ENCODE assay signal across 8 mouse cellular contexts in genomic region chrX:9271947-9272459, GRCm38 (mm10). TPM values are rescaled to one million over a fixed set of nuclear protein-coding genes. Genes with fewer than 3 reads are reported as not detected.
DNase-seq lines count a peak whose midpoint lies in the region; ATAC-seq and TF ChIP-seq lines count a peak whose summit lies in the region.

No protein-coding gene starts in this region.

- no peaks in the 10 kb centered on the region for H3K9me3 ChIP-seq in neural tube, embryonic 11.5 days (ENCODE audit: control insufficient read depth, low read length)
- no peaks in the 10 kb centered on the region for H3K9me3 ChIP-seq in limb, embryonic 14.5 days (ENCODE audit: control insufficient read depth, low read length)
- H3K9me3 ChIP-seq in stomach, embryonic 15.5 days, result no peaks in the 10 kb centered on the region

- no peak for TF ChIP-seq CTCF in cerebellum, adult 2 months (IDR thresholded peaks at IDR 0.05; ENCODE audit: borderline replicate concordance, insufficient read depth, low read depth, low read length)

- H3K36me3 ChIP-seq in neural tube, embryonic 11.5 days (ENCODE audit: control insufficient read depth, insufficient read depth, low read length), result no peaks in the 10 kb centered on the region
- no peaks in the 10 kb centered on the region for H3K36me3 ChIP-seq in limb, embryonic 14.5 days (ENCODE audit: control insufficient read depth, insufficient read depth, low read length)
- no peaks in the 10 kb centered on the region for H3K36me3 ChIP-seq in stomach, embryonic 15.5 days

- TF ChIP-seq POLR2A in cerebellum, adult 2 months (IDR thresholded peaks at IDR 0.05; ENCODE audit: borderline replicate concordance, insufficient read depth, low read length), result no peak
- TF ChIP-seq POLR2A in limb, embryonic 14.5 days (IDR thresholded peaks at IDR 0.05; ENCODE audit: borderline replicate concordance, extremely low read depth, insufficient read depth, insufficient read length), result no peak

- H3K27ac ChIP-seq in cerebellum, adult 2 months (ENCODE audit: insufficient read depth, low read length), result peak overlapping the region; percentile 91
- H3K27ac ChIP-seq in neural tube, embryonic 11.5 days (ENCODE audit: low read depth, low read length), result no peak overlapping the region
- no peak overlapping the region for H3K27ac ChIP-seq in limb, embryonic 14.5 days (replicated peaks; ENCODE audit: low read depth, low read length)
- H3K27ac ChIP-seq in stomach, embryonic 15.5 days, result no peak overlapping the region; the same call in 1 of the 2 replicates

- 18% methylated on average over 8 of the region's 8 CpGs for WGBS in cerebellum, adult 2 months
- WGBS in neural tube, embryonic 11.5 days, result 28% methylated on average over 8 of the region's 8 CpGs
- WGBS in limb, embryonic 14.5 days, result 27% methylated on average over 8 of the region's 8 CpGs
- 14% methylated on average over 8 of the region's 8 CpGs for WGBS in stomach, embryonic 15.5 days

- ATAC-seq in neural tube, embryonic 11.5 days (ENCODE audit: insufficient read depth, low FRiP score, low TSS enrichment), result no peak
- no peak for ATAC-seq in limb, embryonic 14.5 days (ENCODE audit: low FRiP score, low read depth)
- ATAC-seq in stomach, embryonic 15.5 days (ENCODE audit: insufficient read depth, low FRiP score, low read depth), result 0 out of 2 replicates have a peak, but pooled peaks have one; percentile 20

- H3K27me3 ChIP-seq in cerebellum, adult 2 months (ENCODE audit: control insufficient read depth, insufficient read depth, low read length), result no peaks in the 10 kb centered on the region
- H3K27me3 ChIP-seq in neural tube, embryonic 11.5 days (ENCODE audit: control insufficient read depth, insufficient read depth, low read length), result no peaks in the 10 kb centered on the region
- no peaks in the 10 kb centered on the region; the same call in 1 of the 2 replicates for H3K27me3 ChIP-seq in limb, embryonic 14.5 days (ENCODE audit: control insufficient read depth, insufficient read depth, low read length)
- H3K27me3 ChIP-seq in stomach, embryonic 15.5 days (replicated peaks), result no peaks in the 10 kb centered on the region

- peaks cover 5% of the 10 kb centered on the region; the same call in 1 of the 2 replicates for H3K4me1 ChIP-seq in cerebellum, adult 2 months (ENCODE audit: control insufficient read depth, insufficient read depth, low read length)
- no peaks in the 10 kb centered on the region for H3K4me1 ChIP-seq in neural tube, embryonic 11.5 days (ENCODE audit: control insufficient read depth, insufficient read depth, low read length)
- H3K4me1 ChIP-seq in limb, embryonic 14.5 days (ENCODE audit: control insufficient read depth, insufficient read depth, low read length), result no peaks in the 10 kb centered on the region
- no peaks in the 10 kb centered on the region for H3K4me1 ChIP-seq in stomach, embryonic 15.5 days

- DNase-seq in cerebellum, adult 2 months, result no peak
- DNase-seq in cerebellum, postnatal 10 days, result no peak
- no peak for DNase-seq in neural tube, embryonic 11.5 days (ENCODE audit: low spot score)
- DNase-seq in neural tube, embryonic 10.5 days (ENCODE audit: extremely low spot score, low spot score), result no peak
- DNase-seq in limb, embryonic 14.5 days (ENCODE audit: low spot score), result no peak
- DNase-seq in right cerebral cortex, postnatal 36 days (ENCODE audit: low spot score in 2 of 2), result no peak
- DNase-seq in layer of hippocampus, postnatal 25 days (ENCODE audit: extremely low spot score in 1 of 2, low spot score in 1 of 2), result no peak

- peak overlapping the region; percentile 66 for H3K4me3 ChIP-seq in cerebellum, adult 2 months (replicated peaks; ENCODE audit: insufficient read depth, low read depth, low read length)
- peak overlapping the region; percentile 52 for H3K4me3 ChIP-seq in neural tube, embryonic 11.5 days (ENCODE audit: low read depth, low read length)
- peak overlapping the region; percentile 55 for H3K4me3 ChIP-seq in limb, embryonic 14.5 days (replicated peaks; ENCODE audit: low read length)
- peak overlapping the region; percentile 55 for H3K4me3 ChIP-seq in stomach, embryonic 15.5 days (replicated peaks)

- no peak overlapping the region for H3K9ac ChIP-seq in neural tube, embryonic 11.5 days (ENCODE audit: low read length)
- H3K9ac ChIP-seq in limb, embryonic 14.5 days (ENCODE audit: low read depth, low read length, severe bottlenecking), result 0 out of 2 replicates have a peak overlapping the region, but pooled peaks have one; percentile 56
- no peak overlapping the region for H3K9ac ChIP-seq in stomach, embryonic 15.5 days

- peak overlapping the region; percentile 43 for H3K4me2 ChIP-seq in neural tube, embryonic 11.5 days (ENCODE audit: low read depth)
- peak overlapping the region; percentile 53 for H3K4me2 ChIP-seq in limb, embryonic 14.5 days (replicated peaks; ENCODE audit: low read depth, low read length, severe bottlenecking)
- peak overlapping the region; percentile 55 for H3K4me2 ChIP-seq in stomach, embryonic 15.5 days

RNA-seq across cellular contexts. Expression of gene Xk, which starts 0.6 kb away (rescaled TPM):
- 20.1 and 22.7 TPM in 2 replicates for polyA plus RNA-seq in cerebellum, adult 2 months (2012; rRNA removed)
- polyA plus RNA-seq in neural tube, embryonic 11.5 days (2014; fragmentation: Nextera tagmentation; extraction: Ambion mirVana), result 2.5 and 3.4 TPM in 2 replicates
- 0.84 and 0.95 TPM in 2 replicates for polyA plus RNA-seq in limb, embryonic 14.5 days (2012; rRNA removed)
- polyA plus RNA-seq in limb, embryonic 14.5 days (2014; fragmentation: Nextera tagmentation; extraction: Ambion mirVana), result 0.80 and 0.86 TPM in 2 replicates
- polyA plus RNA-seq in stomach, embryonic 15.5 days (2015; fragmentation: Nextera tagmentation; extraction: Ambion mirVana), result 4.8 and 4.9 TPM in 2 replicates
- 10 to 100 TPM; 12.0 to 15.8 TPM for total RNA-seq in layer of hippocampus, postnatal 25 days (2021)

RNA-seq across cellular contexts. Expression of gene H2al1m, which starts 11.6 kb away (rescaled TPM):
- polyA plus RNA-seq in cerebellum, adult 2 months (2012; rRNA removed), result 1.0 and 1.4 TPM in 2 replicates
- not detected in 2 replicates for polyA plus RNA-seq in neural tube, embryonic 11.5 days (2014; fragmentation: Nextera tagmentation; extraction: Ambion mirVana)
- 0.85 TPM in 1 of 2 replicates, not detected in the other for polyA plus RNA-seq in limb, embryonic 14.5 days (2012; rRNA removed)
- not detected in 2 replicates for polyA plus RNA-seq in limb, embryonic 14.5 days (2014; fragmentation: Nextera tagmentation; extraction: Ambion mirVana)
- polyA plus RNA-seq in stomach, embryonic 15.5 days (2015; fragmentation: Nextera tagmentation; extraction: Ambion mirVana), result 0.32 TPM in 1 of 2 replicates, not detected in the other
- 1 to 10 TPM in 1 of 2 experiments, not detected in 1; 1.0 TPM for total RNA-seq in layer of hippocampus, postnatal 25 days (2021)

RNA-seq across cellular contexts. Expression of gene Gm14862, which starts 15.3 kb away (rescaled TPM):
- polyA plus RNA-seq in cerebellum, adult 2 months (2012; rRNA removed), result not detected in 2 replicates
- not detected in 2 replicates for polyA plus RNA-seq in neural tube, embryonic 11.5 days (2014; fragmentation: Nextera tagmentation; extraction: Ambion mirVana)
- not detected in 2 replicates for polyA plus RNA-seq in limb, embryonic 14.5 days (2012; rRNA removed)
- polyA plus RNA-seq in limb, embryonic 14.5 days (2014; fragmentation: Nextera tagmentation; extraction: Ambion mirVana), result not detected in 2 replicates
- 0.39 TPM in 1 of 2 replicates, not detected in the other for polyA plus RNA-seq in stomach, embryonic 15.5 days (2015; fragmentation: Nextera tagmentation; extraction: Ambion mirVana)
- not detected for total RNA-seq in layer of hippocampus, postnatal 25 days (2021)
